Mouse (Mus musculus) spleen, adult 2 months (tissue): ENCODE measurements around the gene Cbarp. TPM values are rescaled to one million over a fixed set of nuclear protein-coding genes. Genes with fewer than 3 reads are reported as not detected.

Experiments
- DNase-seq, 2 experiments: peaks; one replicate each; pipeline versions ENCODE4 v3.0.0 to v3.0.0-alpha.2; 2012 to 2021; ENCODE audit warnings: low spot score in 2 of 2, low read depth in 1 of 2
- H3K27ac ChIP-seq: fragments of 200-500 bp; 2 replicates; pipeline ENCODE4 v1.5.1; 2012; ENCODE audit warnings: low read length, inconsistent platforms; ENCODE audit not compliant: insufficient read depth
- H3K27me3 ChIP-seq: fragments of 200-500 bp; 2 replicates; pipeline ENCODE4 v1.6.1; 2012; ENCODE audit warnings: mild to moderate bottlenecking, moderate library complexity, low read length, inconsistent platforms; ENCODE audit not compliant: control insufficient read depth, insufficient read depth
- H3K36me3 ChIP-seq: fragments of 200-500 bp; 2 replicates; pipeline ENCODE4 v1.6.1; 2012; ENCODE audit warnings: mild to moderate bottlenecking, low read length, inconsistent platforms; ENCODE audit not compliant: control insufficient read depth, insufficient read depth
- H3K4me1 ChIP-seq: fragments of 200-500 bp; 2 replicates; pipeline ENCODE4 v1.6.1; 2011; ENCODE audit warnings: inconsistent platforms; ENCODE audit not compliant: control insufficient read depth, insufficient read depth, insufficient read length
- H3K4me3 ChIP-seq: fragments of 200-500 bp; 2 replicates; pipeline ENCODE4 v1.5.1; 2011; ENCODE audit warnings: mild to moderate bottlenecking, inconsistent platforms; ENCODE audit not compliant: insufficient read depth, insufficient read length; ENCODE audit errors: extremely low read depth
- CTCF ChIP-seq: fragments of 200-500 bp; IDR thresholded peaks from 2 replicates; pipeline ENCODE4 v1.5.1; 2011; ENCODE audit warnings: mild to moderate bottlenecking, inconsistent platforms; ENCODE audit not compliant: insufficient read depth, insufficient read length, insufficient replicate concordance; ENCODE audit errors: extremely low read depth
- POLR2A ChIP-seq: fragments of 200-500 bp; IDR thresholded peaks from 2 replicates; pipeline ENCODE4 v1.6.1; 2011; ENCODE audit warnings: low read depth, low read length, inconsistent platforms
- WGBS: fragments of 180-500 bp; shearing (Covaris S2); methylation state at CpG from one replicate; pipeline ENCODE4 v1.1.7; 2018; 5-methylcytosine and 5-hydroxymethylcytosine counted together
- polyA plus RNA-seq: library from polyadenylated mRNA; depleted of rRNA; stranded (reverse); fragments of >200 nt; gene quantifications from 2 replicates; pipeline ENCODE4 v1.2.3, GENCODE M21; 2012; rRNA removed

Cbarp gene
- polyA plus RNA-seq, 1 experiment = 11.9 TPM

DNA sequence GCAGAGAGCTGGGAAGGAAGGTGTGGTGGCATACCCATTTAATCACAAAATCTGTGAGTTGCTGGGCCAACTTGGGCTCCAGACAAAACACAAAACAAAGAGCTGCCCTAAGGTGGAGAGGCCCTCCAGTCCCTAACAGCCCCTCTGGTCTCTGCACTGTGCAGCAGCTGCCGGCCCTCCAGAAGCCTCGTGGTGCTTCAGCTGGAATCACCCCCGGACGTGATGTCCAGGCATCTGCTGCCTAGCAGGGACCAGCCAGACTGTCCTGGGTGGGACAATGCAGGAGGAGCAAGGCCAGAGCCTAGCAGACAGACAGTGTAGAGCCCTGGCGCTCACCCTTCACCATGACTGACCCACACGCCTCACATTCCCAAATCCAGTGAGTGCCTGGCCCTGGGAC, 49.1 kb downstream of the Cbarp start:
- 88% methylated on average over 6 of the region's 6 CpGs for WGBS
- no peak for TF ChIP-seq POLR2A
- TF ChIP-seq CTCF = no peak
- Histone ChIP-seq H3K4me3 (no peak overlapping the region), H3K27me3 (no peaks in the 10 kb centered on the region), H3K27ac (no peak overlapping the region), H3K4me1 (peaks cover 18% of the 10 kb centered on the region; the same call in 1 of the 2 replicates), H3K36me3 (peaks cover 2% of the 10 kb centered on the region; the same call in 1 of the 2 replicates)
- no peak for DNase-seq

DNA sequence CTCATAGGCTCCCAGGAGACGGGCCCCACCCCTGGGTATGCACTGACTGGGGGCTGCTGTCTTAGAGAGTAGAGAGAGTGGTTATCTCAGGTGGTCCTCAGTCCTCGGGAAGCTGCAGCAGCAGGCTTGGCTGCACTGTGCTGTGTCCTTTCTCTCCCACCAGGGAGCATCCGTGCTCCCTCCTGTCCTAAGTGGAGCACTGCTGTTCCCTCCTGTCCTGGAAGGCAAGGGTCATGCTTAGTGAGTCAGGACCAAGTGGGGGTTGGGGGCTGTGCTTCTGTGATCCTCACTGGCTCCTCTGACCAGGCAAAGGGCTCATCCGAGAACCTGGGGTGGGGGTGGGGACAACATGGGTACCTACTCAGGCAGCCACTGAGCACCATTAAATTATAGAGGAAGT, 51.5 kb downstream of the Cbarp start:
- Histone ChIP-seq H3K36me3 (peaks cover 15% of the 10 kb centered on the region), H3K4me3 (no peak overlapping the region), H3K27ac (no peak overlapping the region), H3K4me1 (peaks cover 14% of the 10 kb centered on the region; the same call in 1 of the 2 replicates), H3K27me3 (no peaks in the 10 kb centered on the region)
- no peak for DNase-seq
- TF ChIP-seq CTCF = no peak
- no peak for TF ChIP-seq POLR2A
- WGBS = 91% methylated on average over 4 of the region's 4 CpGs

DNA sequence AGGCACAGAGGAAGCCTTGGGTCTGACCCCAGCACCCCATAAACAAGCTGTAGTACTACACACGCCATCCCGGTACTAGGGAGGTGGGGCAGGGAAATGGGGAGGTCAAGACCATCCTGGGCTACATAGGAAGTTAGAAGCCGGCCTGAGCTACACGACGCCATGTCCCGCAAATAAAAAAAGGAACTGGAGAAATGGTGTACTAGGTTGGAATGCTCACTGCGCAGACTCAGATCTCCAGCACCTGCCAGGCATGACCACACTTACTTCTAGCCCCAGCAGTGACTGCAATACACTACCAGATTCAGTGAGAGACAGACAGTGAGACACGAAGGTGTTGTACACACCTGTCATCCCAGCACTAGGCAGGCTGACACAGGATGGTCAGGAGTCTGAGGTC, 53.2 kb downstream of the Cbarp start:
- TF ChIP-seq CTCF (no peak), POLR2A (no peak)
- no peak overlapping the region for H3K4me3 ChIP-seq
- H3K4me1 ChIP-seq = peaks cover 14% of the 10 kb centered on the region; the same call in 1 of the 2 replicates
- DNase-seq = no peak
- WGBS = 61% methylated on average over 8 of the region's 8 CpGs
- H3K27ac ChIP-seq = peak overlapping the region; percentile 42; the same call in 1 of the 2 replicates
- peaks cover 21% of the 10 kb centered on the region for H3K36me3 ChIP-seq
- no peaks in the 10 kb centered on the region for H3K27me3 ChIP-seq

DNA sequence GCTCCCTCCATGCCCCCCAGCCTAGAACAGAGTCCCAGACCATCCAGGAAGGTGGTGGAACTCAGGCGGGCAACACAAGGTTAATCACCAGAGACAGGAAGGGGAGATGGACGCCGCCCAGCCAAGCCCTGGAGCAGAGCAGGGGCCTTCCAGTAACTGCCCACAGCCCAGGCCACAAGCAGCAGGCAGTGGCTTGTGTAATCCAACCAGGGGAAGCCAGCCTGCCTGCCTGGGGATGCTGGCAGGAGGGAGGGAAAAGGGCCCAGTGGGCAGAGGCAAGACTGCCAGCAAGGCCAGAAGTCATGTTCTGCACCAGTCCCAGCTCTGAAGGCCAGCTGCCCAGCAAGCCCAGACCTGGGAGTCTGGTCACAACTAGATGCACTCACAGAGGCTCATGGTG, 53.8 kb downstream of the Cbarp start:
- TF ChIP-seq CTCF (no peak), POLR2A (no peak)
- no peak overlapping the region for H3K4me3 ChIP-seq
- peaks cover 14% of the 10 kb centered on the region; the same call in 1 of the 2 replicates for H3K4me1 ChIP-seq
- no peaks in the 10 kb centered on the region for H3K27me3 ChIP-seq
- no peak for DNase-seq
- H3K27ac ChIP-seq = peak overlapping the region; percentile 27
- 57% methylated on average over 3 of the region's 3 CpGs for WGBS
- peaks cover 26% of the 10 kb centered on the region for H3K36me3 ChIP-seq

GRCm38 (mm10) chr10:80084817-80085487, 55.7 kb downstream of the Cbarp start:
- H3K27me3 ChIP-seq = no peaks in the 10 kb centered on the region
- H3K36me3 ChIP-seq = peaks cover 32% of the 10 kb centered on the region
- H3K4me1 ChIP-seq = peaks cover 14% of the 10 kb centered on the region; the same call in 1 of the 2 replicates
- TF ChIP-seq POLR2A (no peak), CTCF (no peak)
- WGBS = 84% methylated on average over 9 of the region's 9 CpGs
- no peak for DNase-seq
- no peak overlapping the region for H3K27ac ChIP-seq
- H3K4me3 ChIP-seq = no peak overlapping the region

DNA sequence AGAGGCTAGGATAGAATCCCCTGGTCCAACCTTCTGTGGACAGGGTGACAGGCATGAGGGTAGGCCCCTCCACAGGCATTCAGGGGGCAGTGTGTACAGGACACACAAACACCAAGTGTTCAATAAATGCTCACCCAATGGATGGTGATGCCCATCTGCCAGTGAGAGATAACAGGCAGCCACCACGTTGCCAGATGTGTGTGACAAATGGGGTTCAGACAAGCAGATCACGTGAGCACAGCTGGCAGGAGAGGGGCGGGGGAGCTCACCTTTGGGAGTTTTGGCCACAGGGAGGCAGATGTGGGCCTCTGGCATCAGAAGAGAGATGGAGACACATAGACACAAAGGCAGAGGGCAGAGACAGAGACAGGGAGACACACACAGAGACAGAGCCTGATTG, 59.6 kb downstream of the Cbarp start:
- WGBS = 80% methylated on average over 3 of the region's 3 CpGs
- Histone ChIP-seq H3K4me3 (no peak overlapping the region), H3K27ac (no peak overlapping the region; the same call in 1 of the 2 replicates), H3K27me3 (no peaks in the 10 kb centered on the region), H3K4me1 (peaks cover 2% of the 10 kb centered on the region), H3K36me3 (peaks cover 40% of the 10 kb centered on the region)
- no peak for DNase-seq
- no peak for TF ChIP-seq POLR2A
- no peak for TF ChIP-seq CTCF

Other genes starting within 250 kb of the Cbarp start
- gene Cfd, start 250.0 kb downstream of the Cbarp start, polyA plus RNA-seq = 71.5 and 138 TPM in 2 replicates
- 46.4 and 73.7 TPM in 2 replicates for gene Med16, start 231.9 kb downstream of the Cbarp start, polyA plus RNA-seq
- gene Gm26602, start 230.0 kb downstream of the Cbarp start, polyA plus RNA-seq = not detected in 2 replicates
- 5.3 and 6.3 TPM in 2 replicates for gene Kiss1r, start 223.9 kb downstream of the Cbarp start, polyA plus RNA-seq
- gene R3hdm4, start 219.6 kb downstream of the Cbarp start, polyA plus RNA-seq = 117 and 150 TPM in 2 replicates
- 15.0 and 23.2 TPM in 2 replicates for gene Arid3a, start 213.8 kb downstream of the Cbarp start, polyA plus RNA-seq
- 41.2 and 51.6 TPM in 2 replicates for gene Wdr18, start 180.7 kb downstream of the Cbarp start, polyA plus RNA-seq
- gene Grin3b, start 170.1 kb downstream of the Cbarp start, polyA plus RNA-seq = 0.12 and 0.16 TPM in 2 replicates
- gene Tmem259, start 156.5 kb downstream of the Cbarp start, polyA plus RNA-seq = 266 and 371 TPM in 2 replicates
- 297 and 409 TPM in 2 replicates for gene Cnn2, start 152.3 kb downstream of the Cbarp start, polyA plus RNA-seq
- 50.4 and 64.5 TPM in 2 replicates for gene Abca7, start 144.3 kb downstream of the Cbarp start, polyA plus RNA-seq
- gene Arhgap45, start 124.2 kb downstream of the Cbarp start, polyA plus RNA-seq = 492 and 574 TPM in 2 replicates
- gene Polr2e, start 101.0 kb downstream of the Cbarp start, polyA plus RNA-seq = 139 and 182 TPM in 2 replicates
- gene Gpx4, start 93.7 kb downstream of the Cbarp start, polyA plus RNA-seq = 238 and 259 TPM in 2 replicates
- gene Sbno2, start 35.3 kb downstream of the Cbarp start, polyA plus RNA-seq = 95.0 and 122 TPM in 2 replicates
- 120 and 144 TPM in 2 replicates for gene Stk11, start 25.0 kb downstream of the Cbarp start, polyA plus RNA-seq
- gene Atp5d, start 2.2 kb downstream of the Cbarp start, polyA plus RNA-seq = 592 and 782 TPM in 2 replicates
- gene Midn, start 7.4 kb upstream of the Cbarp start, polyA plus RNA-seq = 128 and 157 TPM in 2 replicates
- gene Cirbp, start 25.1 kb upstream of the Cbarp start, polyA plus RNA-seq = 144 and 151 TPM in 2 replicates
- gene 1600002K03Rik, start 32.1 kb upstream of the Cbarp start, polyA plus RNA-seq = 10.8 TPM in 2 replicates
- gene Efna2, start 38.6 kb upstream of the Cbarp start, polyA plus RNA-seq = 1.3 and 1.8 TPM in 2 replicates
- 35.1 and 42.8 TPM in 2 replicates for gene Mum1, start 85.6 kb upstream of the Cbarp start, polyA plus RNA-seq
- gene Ndufs7, start 108.3 kb upstream of the Cbarp start, polyA plus RNA-seq = 314 and 402 TPM in 2 replicates
- gene Gamt, start 120.2 kb upstream of the Cbarp start, polyA plus RNA-seq = 19.7 and 23.5 TPM in 2 replicates
- 66.8 and 74.5 TPM in 2 replicates for gene Dazap1, start 120.7 kb upstream of the Cbarp start, polyA plus RNA-seq
- 2,107 and 2,204 TPM in 2 replicates for gene Rps15, start 151.6 kb upstream of the Cbarp start, polyA plus RNA-seq
- 0.68 and 1.00 TPM in 2 replicates for gene Apc2, start 155.1 kb upstream of the Cbarp start, polyA plus RNA-seq
- gene 2310011J03Rik, start 179.7 kb upstream of the Cbarp start, polyA plus RNA-seq = 40.6 and 56.7 TPM in 2 replicates
- 6.2 and 10.0 TPM in 2 replicates for gene Pcsk4, start 188.7 kb upstream of the Cbarp start, polyA plus RNA-seq
- gene Reep6, start 189.1 kb upstream of the Cbarp start, polyA plus RNA-seq = 2.1 and 2.5 TPM in 2 replicates
- 8.8 and 14.3 TPM in 2 replicates for gene Adamtsl5, start 207.6 kb upstream of the Cbarp start, polyA plus RNA-seq
- gene Plk5, start 215.6 kb upstream of the Cbarp start, polyA plus RNA-seq = 0.04 TPM in 1 of 2 replicates, not detected in the other
- 13.4 and 22.6 TPM in 2 replicates for gene Mex3d, start 246.8 kb upstream of the Cbarp start, polyA plus RNA-seq